Mouse (Mus musculus): ENCODE data around the gene Amigo1. TPM values are rescaled to one million over a fixed set of nuclear protein-coding genes. Genes with fewer than 3 reads are reported as not detected.

The Amigo1 gene
- total and polyA plus RNA-seq, 2 experiments from 2014 or later: 12.2 to 35.5 TPM

DNA sequence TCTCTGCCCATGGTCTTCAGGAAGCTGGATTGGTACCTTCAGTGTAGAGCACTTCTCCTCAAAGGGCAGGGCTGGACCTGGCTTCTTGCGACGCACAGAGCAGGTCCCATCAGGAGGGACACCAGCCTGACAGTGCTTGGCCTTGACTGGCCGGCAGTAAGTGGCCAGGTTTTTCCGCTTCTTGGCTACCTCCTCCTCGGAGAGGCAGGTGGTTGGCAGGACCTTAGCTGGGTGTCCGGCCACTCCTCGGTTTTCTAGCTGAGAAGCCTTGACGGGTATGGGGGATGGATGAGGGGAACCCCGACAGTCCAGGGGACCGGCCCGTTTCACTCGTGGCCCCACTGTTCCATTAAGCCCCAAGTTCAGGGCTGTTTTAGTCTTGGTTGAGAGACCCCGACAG lies 17.1 kb downstream of the Amigo1 start:
- TF ChIP-seq CTCF (IDR thresholded peaks at IDR 0.05): no peak
- peaks cover 42% of the 10 kb centered on the region for H3K36me3 ChIP-seq (ENCODE audit: insufficient read depth, low read length)
- no peak overlapping the region for H3K4me3 ChIP-seq (ENCODE audit: low read depth, low read length)
- no peaks in the 10 kb centered on the region; the same call in 1 of the 2 replicates for H3K4me1 ChIP-seq (ENCODE audit: insufficient read depth, low read length)
- no peak overlapping the region for H3K27ac ChIP-seq (ENCODE audit: low read depth, low read length)
- H3K27me3 ChIP-seq (ENCODE audit: insufficient read depth, low read length): no peaks in the 10 kb centered on the region
- WGBS: 97% methylated on average over 13 of the region's 13 CpGs
- no peak overlapping the region for H3K9ac ChIP-seq (replicated peaks; ENCODE audit: low read length, poor library complexity, severe bottlenecking)
- ATAC-seq (ENCODE audit: low FRiP score) (no peak), DNase-seq (ENCODE audit: low spot score) (no peak)
- no peaks in the 10 kb centered on the region for H3K9me3 ChIP-seq (ENCODE audit: low read length)
- no peak overlapping the region for H3K4me2 ChIP-seq (ENCODE audit: low read depth, low read length, poor library complexity, severe bottlenecking)

DNA sequence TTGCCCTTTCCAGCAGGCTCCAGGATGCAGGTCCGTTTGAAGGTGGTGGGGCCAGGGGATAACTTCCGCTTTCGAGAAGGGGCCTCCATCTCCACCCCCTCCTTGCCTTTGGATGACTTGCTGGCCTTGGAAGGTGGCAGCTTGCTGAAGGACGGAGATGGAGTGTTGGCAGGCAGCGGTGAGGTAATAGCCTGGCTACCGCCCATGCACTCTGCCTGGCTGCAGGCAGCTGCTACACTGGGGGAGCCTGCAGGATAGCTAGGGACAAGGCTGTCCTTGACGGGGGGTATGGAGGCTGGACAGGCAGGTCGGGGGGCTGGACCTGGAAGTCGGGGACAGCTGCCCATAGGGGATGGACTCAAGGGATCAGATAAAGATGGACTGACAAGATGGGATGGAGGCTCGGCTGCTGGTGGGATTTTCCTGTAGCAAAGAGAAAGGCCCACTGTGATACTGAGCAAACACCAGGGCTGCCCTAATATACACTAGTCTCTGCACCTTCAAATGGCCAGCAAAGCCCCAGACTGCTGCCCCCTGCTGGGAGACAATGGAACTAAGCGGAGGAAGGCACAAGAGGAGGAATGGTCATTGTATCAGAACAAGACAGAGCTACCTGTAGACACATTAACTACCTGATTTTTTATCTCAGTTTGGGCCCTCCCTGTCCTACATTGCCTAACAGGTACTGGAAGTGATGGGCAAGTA lies 17.6 kb downstream of the Amigo1 start:
- ATAC-seq (ENCODE audit: low FRiP score) (no peak), DNase-seq (ENCODE audit: low spot score) (peak; percentile 66)
- H3K27ac ChIP-seq (ENCODE audit: low read depth, low read length): no peak overlapping the region
- H3K4me2 ChIP-seq (ENCODE audit: low read depth, low read length, poor library complexity, severe bottlenecking): no peak overlapping the region
- H3K4me3 ChIP-seq (ENCODE audit: low read depth, low read length): no peak overlapping the region
- no peaks in the 10 kb centered on the region for H3K27me3 ChIP-seq (ENCODE audit: insufficient read depth, low read length)
- H3K9ac ChIP-seq (replicated peaks; ENCODE audit: low read length, poor library complexity, severe bottlenecking): no peak overlapping the region
- WGBS: 84% methylated on average over 11 of the region's 11 CpGs
- peaks cover 42% of the 10 kb centered on the region for H3K36me3 ChIP-seq (ENCODE audit: insufficient read depth, low read length)
- no peaks in the 10 kb centered on the region for H3K9me3 ChIP-seq (ENCODE audit: low read length)
- TF ChIP-seq CTCF (IDR thresholded peaks at IDR 0.05): peak; percentile 87
- H3K4me1 ChIP-seq (ENCODE audit: insufficient read depth, low read length): peaks cover 5% of the 10 kb centered on the region

GRCm38 (mm10) chr3:108204470-108204869 lies 18.3 kb downstream of the Amigo1 start:
- peaks cover 9% of the 10 kb centered on the region for H3K4me1 ChIP-seq (ENCODE audit: insufficient read depth, low read length)
- no peak overlapping the region for H3K27ac ChIP-seq (ENCODE audit: low read depth, low read length)
- no peak for ATAC-seq (ENCODE audit: low FRiP score)
- TF ChIP-seq CTCF (IDR thresholded peaks at IDR 0.05): no peak
- DNase-seq (ENCODE audit: low spot score): no peak
- peaks cover 42% of the 10 kb centered on the region for H3K36me3 ChIP-seq (ENCODE audit: insufficient read depth, low read length)
- no peak overlapping the region for H3K9ac ChIP-seq (replicated peaks; ENCODE audit: low read length, poor library complexity, severe bottlenecking)
- H3K4me3 ChIP-seq (ENCODE audit: low read depth, low read length): no peak overlapping the region
- no peaks in the 10 kb centered on the region for H3K27me3 ChIP-seq (ENCODE audit: insufficient read depth, low read length)
- no peak overlapping the region for H3K4me2 ChIP-seq (ENCODE audit: low read depth, low read length, poor library complexity, severe bottlenecking)
- WGBS: 91% methylated on average over 11 of the region's 11 CpGs
- H3K9me3 ChIP-seq (ENCODE audit: low read length): no peaks in the 10 kb centered on the region

DNA sequence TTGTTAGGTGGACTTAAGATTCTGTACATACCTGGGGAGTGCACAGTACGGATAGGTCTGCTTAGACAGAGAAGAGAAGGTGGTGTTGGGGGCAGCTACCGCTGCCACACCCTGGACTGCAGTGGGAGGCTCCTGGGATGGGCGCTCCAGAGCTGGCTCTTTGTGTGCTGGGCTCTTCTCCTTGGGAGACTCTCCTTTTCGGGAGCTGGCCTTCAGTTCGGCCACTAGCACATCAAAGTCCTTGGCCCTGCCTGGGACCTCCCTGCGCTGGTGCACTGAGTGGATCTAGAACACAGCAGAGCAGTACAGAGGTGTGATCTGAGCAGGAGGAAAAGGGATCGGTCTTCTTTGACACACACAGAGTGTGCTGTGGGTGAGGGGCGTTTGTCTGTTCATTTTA lies 19.5 kb downstream of the Amigo1 start:
- no peak overlapping the region for H3K9ac ChIP-seq (replicated peaks; ENCODE audit: low read length, poor library complexity, severe bottlenecking)
- H3K4me3 ChIP-seq (ENCODE audit: low read depth, low read length): no peak overlapping the region
- WGBS: 89% methylated on average over 8 of the region's 8 CpGs
- H3K27ac ChIP-seq (ENCODE audit: low read depth, low read length): no peak overlapping the region
- no peak for DNase-seq (ENCODE audit: low spot score)
- H3K9me3 ChIP-seq (ENCODE audit: low read length): no peaks in the 10 kb centered on the region
- TF ChIP-seq CTCF (IDR thresholded peaks at IDR 0.05): no peak
- no peak for ATAC-seq (ENCODE audit: low FRiP score)
- peaks cover 42% of the 10 kb centered on the region for H3K36me3 ChIP-seq (ENCODE audit: insufficient read depth, low read length)
- H3K4me1 ChIP-seq (ENCODE audit: insufficient read depth, low read length): peaks cover 9% of the 10 kb centered on the region
- H3K27me3 ChIP-seq (ENCODE audit: insufficient read depth, low read length): no peaks in the 10 kb centered on the region
- no peak overlapping the region for H3K4me2 ChIP-seq (ENCODE audit: low read depth, low read length, poor library complexity, severe bottlenecking)

DNA sequence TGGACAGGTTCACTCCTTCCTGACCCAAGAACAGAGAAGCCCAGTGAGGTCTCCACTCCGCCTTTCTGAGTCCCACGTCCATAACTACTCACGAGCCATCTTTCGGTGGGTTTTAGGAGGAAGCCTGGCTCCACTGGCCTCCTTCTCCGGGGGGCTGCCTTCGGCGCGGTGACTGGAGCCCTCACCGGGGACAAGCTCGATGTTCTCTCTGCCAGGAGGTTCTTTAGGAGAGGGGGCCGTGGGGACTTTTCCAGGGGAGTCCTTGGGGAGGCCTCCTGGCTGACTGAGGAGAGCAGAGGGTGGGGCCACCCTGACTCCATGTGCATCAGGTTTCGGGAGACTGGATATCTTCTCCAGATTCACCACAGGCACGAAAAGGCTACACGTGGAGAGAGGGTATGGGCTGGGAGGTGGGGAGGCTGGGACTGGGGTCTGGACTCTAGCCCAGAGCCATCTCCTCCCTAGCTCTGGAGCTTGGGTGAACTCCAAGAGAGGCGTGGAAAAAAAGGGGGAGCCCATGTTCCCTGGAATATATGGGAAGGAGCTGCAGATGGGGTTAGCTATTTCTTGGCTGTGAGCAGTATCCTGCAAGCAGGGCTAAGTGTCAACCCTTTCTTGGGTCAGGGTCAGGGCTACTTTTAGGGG lies 20.7 kb downstream of the Amigo1 start:
- Histone ChIP-seq H3K36me3 (ENCODE audit: insufficient read depth, low read length) (peaks cover 42% of the 10 kb centered on the region), H3K9ac (replicated peaks; ENCODE audit: low read length, poor library complexity, severe bottlenecking) (no peak overlapping the region), H3K27ac (ENCODE audit: low read depth, low read length) (no peak overlapping the region), H3K9me3 (ENCODE audit: low read length) (no peaks in the 10 kb centered on the region), H3K4me1 (ENCODE audit: insufficient read depth, low read length) (peaks cover 14% of the 10 kb centered on the region), H3K4me3 (ENCODE audit: low read depth, low read length) (no peak overlapping the region), H3K27me3 (ENCODE audit: insufficient read depth, low read length) (no peaks in the 10 kb centered on the region), H3K4me2 (ENCODE audit: low read depth, low read length, poor library complexity, severe bottlenecking) (no peak overlapping the region)
- ATAC-seq (ENCODE audit: low FRiP score) (no peak), DNase-seq (ENCODE audit: low spot score) (peak; percentile 55)
- TF ChIP-seq CTCF (IDR thresholded peaks at IDR 0.05): no peak
- WGBS: 92% methylated on average over 15 of the region's 15 CpGs

GRCm38 (mm10) chr3:108209001-108209400 lies 22.9 kb downstream of the Amigo1 start:
- Histone ChIP-seq H3K9me3 (ENCODE audit: low read length) (no peaks in the 10 kb centered on the region), H3K4me2 (ENCODE audit: low read depth, low read length, poor library complexity, severe bottlenecking) (peak overlapping the region; percentile 81), H3K9ac (replicated peaks; ENCODE audit: low read length, poor library complexity, severe bottlenecking) (peak overlapping the region; percentile 64), H3K27ac (ENCODE audit: low read depth, low read length) (no peak overlapping the region), H3K4me1 (ENCODE audit: insufficient read depth, low read length) (peaks cover 14% of the 10 kb centered on the region), H3K4me3 (ENCODE audit: low read depth, low read length) (peak overlapping the region; percentile 60), H3K27me3 (ENCODE audit: insufficient read depth, low read length) (no peaks in the 10 kb centered on the region), H3K36me3 (ENCODE audit: insufficient read depth, low read length) (peaks cover 32% of the 10 kb centered on the region)
- TF ChIP-seq CTCF (IDR thresholded peaks at IDR 0.05): no peak
- no peak for DNase-seq (ENCODE audit: low spot score)
- no peak for ATAC-seq (ENCODE audit: low FRiP score)
- WGBS: 53% methylated on average over 3 of the region's 3 CpGs

Data from midbrain, postnatal 0 days (tissue).